Mouse (Mus musculus) intestine, embryonic 16.5 days (tissue): ENCODE results near the gene Mxra7. TPM values are rescaled to one million over a fixed set of nuclear protein-coding genes. Genes with fewer than 3 reads are reported as not detected.

Experiments used
- ATAC-seq: fragments of 200-750 bp; cut with Nextera tagmentation; 2 replicates; pipeline ENCODE4 v1.8.0; 2017; ENCODE audit warnings: moderate TSS enrichment, moderate library complexity
- H3K27ac ChIP-seq: fragments of 300-500 bp; sonication (generic); 2 replicates; pipeline ENCODE4 v1.5.1; 2014; ENCODE audit warnings: mild to moderate bottlenecking, low read length
- H3K27me3 ChIP-seq: fragments of 300-500 bp; sonication (generic); replicated peaks from 2 replicates; pipeline ENCODE4 v1.6.1; 2014; ENCODE audit warnings: low read length, control low read depth, mixed read lengths; ENCODE audit not compliant: control insufficient read depth, insufficient read depth
- H3K36me3 ChIP-seq: fragments of 300-500 bp; sonication (generic); 2 replicates; pipeline ENCODE4 v1.6.1; 2014; ENCODE audit warnings: low read length, control low read depth; ENCODE audit not compliant: control insufficient read depth, insufficient read depth
- H3K4me1 ChIP-seq: fragments of 300-500 bp; sonication (generic); 2 replicates; pipeline ENCODE4 v1.6.1; 2014; ENCODE audit warnings: low read length, control low read depth, mixed read lengths; ENCODE audit not compliant: control insufficient read depth, insufficient read depth
- H3K4me2 ChIP-seq: fragments of 300-500 bp; sonication (generic); 2 replicates; pipeline ENCODE4 v1.6.1; 2014; ENCODE audit warnings: low read depth, low read length, control low read depth
- H3K4me3 ChIP-seq: fragments of 300-500 bp; sonication (generic); 2 replicates; pipeline ENCODE4 v1.5.1; 2014; ENCODE audit warnings: mild to moderate bottlenecking, low read length
- H3K9ac ChIP-seq: fragments of 300-500 bp; sonication (generic); 2 replicates; pipeline ENCODE4 v1.6.1; 2014; ENCODE audit warnings: low read depth, low read length
- H3K9me3 ChIP-seq: fragments of 300-500 bp; sonication (generic); 2 replicates; pipeline ENCODE4 v1.6.1; 2016; ENCODE audit warnings: low read length, control low read depth; ENCODE audit not compliant: control insufficient read depth
- WGBS: fragments of 180-500 bp; shearing (Covaris S2); extraction: QIAGEN DNeasy Blood & Tissue Kit; methylation state at CpG from one replicate; pipeline ENCODE4 v1.1.7; 2014; 5-methylcytosine and 5-hydroxymethylcytosine counted together
- polyA plus RNA-seq: library from polyadenylated mRNA; unstranded; fragments of >200 nt; fragmentation: Nextera tagmentation; extraction: Ambion mirVana; gene quantifications from 2 replicates; pipeline ENCODE4 v1.2.1, GENCODE M21; 2015

The Mxra7 gene
- polyA plus RNA-seq, result 20.6 and 20.8 TPM in 2 replicates

DNA sequence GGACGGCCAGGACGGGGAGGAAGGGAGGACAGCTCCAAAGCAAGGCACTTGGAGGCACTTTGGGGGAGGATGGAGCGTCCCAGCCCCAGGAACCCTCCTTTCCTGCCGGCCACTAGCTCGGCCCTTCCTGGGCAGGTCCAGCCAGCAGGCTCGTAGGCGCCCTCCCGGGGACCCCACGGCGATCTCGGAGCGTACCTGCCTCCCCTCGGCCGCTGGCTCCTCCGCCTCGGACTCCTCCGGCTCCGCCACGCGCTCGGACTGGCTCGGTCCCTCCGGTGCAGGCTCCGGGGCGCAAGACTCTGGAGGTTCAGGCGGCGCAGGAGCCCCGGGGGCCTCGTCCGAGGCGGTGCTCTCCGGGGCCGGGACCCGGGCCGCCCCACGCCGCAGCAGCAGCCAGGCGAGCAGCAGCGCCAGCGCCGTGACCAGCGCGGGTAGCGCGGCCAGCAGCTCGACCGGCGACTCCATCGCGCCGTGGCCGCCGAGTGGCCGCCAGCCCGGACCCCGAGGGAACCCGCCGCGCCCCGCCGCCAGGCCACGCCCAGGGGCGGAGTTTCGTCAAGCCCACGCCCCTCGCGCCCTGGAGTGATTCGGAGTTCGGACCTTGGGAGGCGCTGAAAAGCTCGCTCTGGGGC is at the start of gene Mxra7:
Mxra7 (minus strand) TSS at position 513 of the 632 bp plus-strand sequence.
- Histone ChIP-seq H3K36me3 (no peaks in the 10 kb centered on the region), H3K9ac (peak within 1 kb of the TSS; percentile 94), H3K27ac (peak within 1 kb of the TSS; percentile 78), H3K9me3 (no peaks in the 10 kb centered on the region), H3K4me3 (peak within 1 kb of the TSS; percentile 82), H3K4me1 (peaks cover 27% of the 10 kb centered on the region), H3K27me3 (no peaks in the 10 kb centered on the region), H3K4me2 (peak within 1 kb of the TSS; percentile 86)
- WGBS, result 1% methylated on average over 70 of the region's 71 CpGs
- ATAC-seq, result peak; percentile 70

GRCm38 (mm10) chr11:116873987-116874386 is 46.1 kb upstream of the Mxra7 start:
- no peaks in the 10 kb centered on the region for H3K27me3 ChIP-seq
- H3K27ac ChIP-seq, result no peak overlapping the region
- ATAC-seq, result no peak
- WGBS, result 87% methylated on average over 20 of the region's 20 CpGs
- H3K36me3 ChIP-seq, result 0 out of 2 replicates have a peak, but pooled peaks cover 13% of the 10 kb centered on the region
- H3K9me3 ChIP-seq, result no peaks in the 10 kb centered on the region
- H3K4me3 ChIP-seq, result no peak overlapping the region
- no peak overlapping the region for H3K4me2 ChIP-seq
- no peaks in the 10 kb centered on the region for H3K4me1 ChIP-seq
- no peak overlapping the region for H3K9ac ChIP-seq

DNA sequence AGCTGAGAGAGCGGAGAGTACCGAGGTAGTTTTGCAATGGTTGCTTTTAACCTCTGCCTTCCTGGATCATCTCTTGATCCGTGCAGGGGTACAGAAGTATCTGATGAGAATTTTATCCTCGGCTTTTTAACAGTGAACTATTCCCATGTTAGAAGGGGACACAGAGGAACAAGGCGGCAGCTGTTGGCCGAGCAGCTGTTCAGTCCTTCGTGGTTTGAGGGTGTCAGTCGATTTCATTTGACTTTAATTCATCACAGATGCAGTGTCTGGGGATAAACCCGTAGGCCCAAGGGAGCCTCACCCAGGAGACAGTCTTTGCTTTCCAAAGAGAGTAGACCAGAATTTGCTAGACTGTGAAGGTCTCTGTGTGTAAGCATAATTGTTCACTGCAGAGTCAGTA is 43.7 kb upstream of the Mxra7 start:
- WGBS, result 89% methylated on average over 9 of the region's 9 CpGs
- H3K4me3 ChIP-seq, result no peak overlapping the region
- ATAC-seq, result no peak
- H3K9me3 ChIP-seq, result no peaks in the 10 kb centered on the region
- no peak overlapping the region for H3K4me2 ChIP-seq
- H3K27me3 ChIP-seq, result no peaks in the 10 kb centered on the region
- H3K36me3 ChIP-seq, result 0 out of 2 replicates have a peak, but pooled peaks cover 13% of the 10 kb centered on the region
- no peak overlapping the region for H3K9ac ChIP-seq
- no peak overlapping the region for H3K27ac ChIP-seq
- H3K4me1 ChIP-seq, result no peaks in the 10 kb centered on the region

DNA sequence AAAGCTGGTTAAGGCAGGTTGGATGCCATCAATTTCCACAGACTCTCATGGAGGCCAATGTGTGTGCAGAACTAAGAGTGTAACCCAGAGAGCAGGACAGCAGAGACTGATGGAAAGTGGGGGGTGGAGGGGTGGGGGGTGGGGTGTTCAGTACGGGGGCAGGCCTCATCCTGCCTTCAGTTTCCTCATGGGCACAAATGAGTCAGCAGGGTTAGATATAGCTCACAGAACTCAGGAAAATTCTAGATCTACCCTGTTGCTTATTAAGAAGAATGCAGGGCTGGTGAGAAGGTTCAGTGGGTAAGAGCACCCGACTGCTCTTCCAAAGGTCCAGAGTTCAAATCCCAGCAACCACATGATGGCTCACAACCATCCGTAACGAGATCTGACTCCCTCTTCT is 41.8 kb upstream of the Mxra7 start:
- no peaks in the 10 kb centered on the region for H3K4me1 ChIP-seq
- 0 out of 2 replicates have a peak, but pooled peaks cover 13% of the 10 kb centered on the region for H3K36me3 ChIP-seq
- no peak overlapping the region for H3K4me2 ChIP-seq
- no peak overlapping the region for H3K4me3 ChIP-seq
- H3K27ac ChIP-seq, result no peak overlapping the region
- H3K9me3 ChIP-seq, result no peaks in the 10 kb centered on the region
- WGBS, result 84% methylated on average over 4 of the region's 4 CpGs
- ATAC-seq, result no peak
- no peaks in the 10 kb centered on the region for H3K27me3 ChIP-seq
- no peak overlapping the region for H3K9ac ChIP-seq

DNA sequence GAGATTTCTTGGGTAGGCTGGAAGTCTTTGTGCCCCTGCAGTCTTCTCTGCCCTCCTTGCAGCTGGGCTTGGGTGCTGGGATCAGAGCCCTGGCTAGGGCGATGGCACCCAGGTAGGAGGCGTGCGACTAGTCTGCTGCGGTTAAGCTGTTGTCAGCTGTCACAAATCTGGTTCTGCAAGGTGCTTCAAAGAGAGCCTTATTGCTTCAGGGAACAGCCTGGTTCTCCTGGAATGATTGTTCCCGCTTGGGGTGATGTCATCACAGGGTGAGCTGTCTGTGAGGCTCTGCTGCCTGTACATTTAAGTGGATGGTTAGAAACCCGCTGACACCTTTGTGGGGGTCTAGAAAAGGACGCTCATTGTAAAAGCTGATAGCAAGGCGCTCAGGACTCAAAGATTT is 41.4 kb upstream of the Mxra7 start:
- WGBS, result 73% methylated on average over 8 of the region's 8 CpGs
- no peak for ATAC-seq
- no peaks in the 10 kb centered on the region for H3K27me3 ChIP-seq
- H3K36me3 ChIP-seq, result 0 out of 2 replicates have a peak, but pooled peaks cover 11% of the 10 kb centered on the region
- no peaks in the 10 kb centered on the region for H3K4me1 ChIP-seq
- no peak overlapping the region for H3K27ac ChIP-seq
- no peaks in the 10 kb centered on the region for H3K9me3 ChIP-seq
- no peak overlapping the region for H3K9ac ChIP-seq
- no peak overlapping the region for H3K4me2 ChIP-seq
- H3K4me3 ChIP-seq, result no peak overlapping the region

- H3K36me3 ChIP-seq, result peaks cover under 1% of the 10 kb centered on the region; the same call in 1 of the 2 replicates
- WGBS, result 76% methylated on average over 3 of the region's 3 CpGs
Observed at GRCm38 (mm10) chr11:116868129-116868528, 40.3 kb upstream of the Mxra7 start.

DNA sequence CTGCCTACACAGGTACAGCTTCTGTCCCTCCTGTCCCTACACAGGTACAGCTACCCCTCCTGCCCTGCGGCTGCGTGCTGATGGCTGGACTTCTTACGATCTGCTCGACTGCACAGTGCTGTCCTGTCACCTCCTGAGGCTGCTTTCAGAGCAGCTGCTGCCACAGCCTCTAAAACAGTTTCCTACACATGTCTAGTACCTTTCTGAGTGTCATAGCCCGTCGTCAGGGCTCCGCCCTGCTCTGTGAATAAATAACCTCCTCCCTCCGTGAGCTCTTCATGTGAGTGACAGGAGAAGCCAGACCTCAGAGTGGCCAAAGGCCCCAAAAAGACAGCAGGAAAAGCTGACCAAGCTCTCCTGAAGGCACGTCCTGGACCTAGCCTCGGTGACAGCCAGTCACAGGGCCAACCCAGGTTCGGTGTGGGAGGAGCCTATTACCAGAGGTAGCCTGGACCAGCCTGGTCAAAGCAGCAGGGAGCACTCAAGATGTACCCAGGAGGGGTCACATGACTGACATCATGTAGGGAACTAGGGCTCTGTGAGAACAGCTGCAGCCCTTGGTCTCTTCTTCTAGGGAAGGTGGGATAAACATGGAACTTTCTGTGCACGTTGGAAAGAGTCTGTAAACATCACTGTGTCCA is 38.2 kb upstream of the Mxra7 start:
- Histone ChIP-seq H3K27ac (no peak overlapping the region), H3K4me2 (no peak overlapping the region), H3K27me3 (no peaks in the 10 kb centered on the region), H3K36me3 (no peaks in the 10 kb centered on the region; the same call in 1 of the 2 replicates), H3K9ac (no peak overlapping the region), H3K4me3 (no peak overlapping the region), H3K4me1 (no peaks in the 10 kb centered on the region), H3K9me3 (no peaks in the 10 kb centered on the region)
- 68% methylated on average over 12 of the region's 12 CpGs for WGBS
- ATAC-seq, result no peak; the same call in 1 of the 2 replicates

More at GRCm38 (mm10) chr11:116868129-116868528, 40.3 kb upstream of the Mxra7 start:
- H3K4me3 ChIP-seq, result no peak overlapping the region
- H3K9me3 ChIP-seq, result no peaks in the 10 kb centered on the region
- no peaks in the 10 kb centered on the region for H3K27me3 ChIP-seq
- no peaks in the 10 kb centered on the region for H3K4me1 ChIP-seq
- H3K4me2 ChIP-seq, result no peak overlapping the region
- no peak overlapping the region for H3K27ac ChIP-seq
- ATAC-seq, result no peak
- no peak overlapping the region for H3K9ac ChIP-seq

- Histone ChIP-seq H3K4me3 (no peak overlapping the region), H3K9me3 (no peaks in the 10 kb centered on the region), H3K27ac (no peak overlapping the region), H3K27me3 (no peaks in the 10 kb centered on the region), H3K4me2 (no peak overlapping the region), H3K36me3 (peaks cover 4% of the 10 kb centered on the region), H3K9ac (no peak overlapping the region), H3K4me1 (no peaks in the 10 kb centered on the region)
- ATAC-seq, result no peak
- 71% methylated on average over 10 of the region's 10 CpGs for WGBS
Observed at GRCm38 (mm10) chr11:116864444-116864843, 36.6 kb upstream of the Mxra7 start.

GRCm38 (mm10) chr11:116857183-116857850 is 29.5 kb upstream of the Mxra7 start:
- no peak for ATAC-seq

More at GRCm38 (mm10) chr11:116857183-116857850, 29.5 kb upstream of the Mxra7 start:
- Histone ChIP-seq H3K27me3 (no peaks in the 10 kb centered on the region), H3K9ac (no peak overlapping the region), H3K9me3 (no peaks in the 10 kb centered on the region), H3K4me2 (no peak overlapping the region), H3K4me3 (no peak overlapping the region), H3K4me1 (peaks cover 9% of the 10 kb centered on the region), H3K27ac (no peak overlapping the region), H3K36me3 (peaks cover 7% of the 10 kb centered on the region; the same call in 1 of the 2 replicates)
- WGBS, result 51% methylated on average over 12 of the region's 12 CpGs
